Mouse (Mus musculus): ENCODE results near the gene Utp4. TPM values are rescaled to one million over a fixed set of nuclear protein-coding genes. Genes with fewer than 3 reads are reported as not detected.

The Utp4 gene
- polyA plus RNA-seq, 1 experiment from 2014 or later = 42.5 TPM

DNA sequence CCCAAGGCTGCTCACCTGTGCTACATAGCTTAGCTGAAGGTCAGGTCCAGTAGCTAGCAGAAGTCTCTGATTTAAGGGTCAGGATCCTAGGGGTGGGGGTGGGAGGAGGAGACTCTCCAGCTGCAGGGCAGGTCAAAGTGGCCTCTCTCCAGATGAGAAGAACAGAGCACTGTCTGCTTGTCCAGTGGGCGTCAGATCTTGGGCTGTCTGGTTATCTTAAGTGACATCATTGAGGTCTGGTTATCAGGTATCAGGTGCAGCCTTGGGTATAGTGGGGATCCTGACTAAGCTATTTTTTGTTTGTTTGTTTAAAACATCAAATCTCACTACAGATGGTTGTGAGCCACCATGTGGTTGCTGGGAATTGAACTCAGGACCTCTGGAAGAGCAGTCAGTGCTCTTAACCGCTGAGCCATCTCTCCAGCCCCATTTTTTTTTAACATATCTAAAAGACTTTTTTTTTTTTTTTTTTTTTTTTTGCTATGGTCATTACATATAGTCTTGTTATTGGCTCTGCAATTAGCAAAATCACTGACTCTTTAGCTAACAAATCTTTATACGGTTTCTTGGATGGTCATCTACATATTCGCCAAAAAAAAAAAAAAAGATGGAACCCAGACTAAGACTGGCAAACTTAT is 40.2 kb downstream of the Utp4 start:
- H3K4me3 ChIP-seq = no peak overlapping the region
- H3K27ac ChIP-seq (replicated peaks) = no peak overlapping the region
- no peak for ATAC-seq (ENCODE audit: low FRiP score, low read depth)
- WGBS = 91% methylated on average over 4 of the region's 4 CpGs
- H3K4me1 ChIP-seq (replicated peaks) = peaks cover 28% of the 10 kb centered on the region
- no peaks in the 10 kb centered on the region for H3K9me3 ChIP-seq
- peaks cover 9% of the 10 kb centered on the region; the same call in 1 of the 2 replicates for H3K27me3 ChIP-seq
- no peak overlapping the region for H3K4me2 ChIP-seq
- no peaks in the 10 kb centered on the region for H3K36me3 ChIP-seq
- no peak overlapping the region for H3K9ac ChIP-seq

DNA sequence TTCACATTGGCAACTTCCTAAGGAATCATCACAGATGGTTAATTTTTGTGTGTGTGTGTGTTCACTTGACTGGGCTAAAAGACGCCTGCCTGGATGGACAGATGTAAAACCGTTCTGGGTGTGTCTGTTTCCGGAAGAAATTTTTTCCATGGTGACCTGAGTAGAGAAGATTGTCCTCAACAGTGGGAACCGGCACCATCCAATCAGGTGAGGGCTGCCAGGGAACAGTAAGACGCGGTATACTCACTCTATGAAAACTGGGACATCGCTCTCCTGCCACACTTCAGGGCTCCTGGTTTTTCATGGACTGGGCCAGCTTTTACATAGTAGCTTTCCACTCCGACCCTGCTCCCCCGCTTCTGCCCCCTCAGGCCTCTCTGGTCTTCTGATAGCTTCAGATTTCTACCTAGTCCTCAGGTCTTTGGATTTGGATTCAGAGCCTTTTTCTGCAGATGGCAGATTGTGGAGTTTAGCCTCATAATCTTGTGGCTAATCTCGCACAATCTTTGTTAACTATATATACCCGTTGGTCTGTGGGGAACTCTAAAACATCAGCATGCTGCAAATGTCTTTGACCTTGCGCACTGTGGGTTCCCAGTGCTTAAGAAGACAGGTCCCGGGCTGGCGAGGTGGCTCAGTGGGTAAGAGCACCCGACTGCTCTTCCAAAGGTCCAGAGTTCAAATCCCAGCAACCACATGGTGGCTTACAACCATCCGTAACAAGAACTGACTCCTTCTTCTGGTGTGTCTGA is 41.0 kb downstream of the Utp4 start:
- Histone ChIP-seq H3K27me3 (peaks cover 9% of the 10 kb centered on the region; the same call in 1 of the 2 replicates), H3K27ac (replicated peaks) (no peak overlapping the region), H3K36me3 (no peaks in the 10 kb centered on the region), H3K9me3 (no peaks in the 10 kb centered on the region), H3K9ac (no peak overlapping the region), H3K4me2 (no peak overlapping the region), H3K4me3 (no peak overlapping the region), H3K4me1 (replicated peaks) (peaks cover 28% of the 10 kb centered on the region)
- no peak for ATAC-seq (ENCODE audit: low FRiP score, low read depth)
- 78% methylated on average over 16 of the region's 16 CpGs for WGBS

DNA sequence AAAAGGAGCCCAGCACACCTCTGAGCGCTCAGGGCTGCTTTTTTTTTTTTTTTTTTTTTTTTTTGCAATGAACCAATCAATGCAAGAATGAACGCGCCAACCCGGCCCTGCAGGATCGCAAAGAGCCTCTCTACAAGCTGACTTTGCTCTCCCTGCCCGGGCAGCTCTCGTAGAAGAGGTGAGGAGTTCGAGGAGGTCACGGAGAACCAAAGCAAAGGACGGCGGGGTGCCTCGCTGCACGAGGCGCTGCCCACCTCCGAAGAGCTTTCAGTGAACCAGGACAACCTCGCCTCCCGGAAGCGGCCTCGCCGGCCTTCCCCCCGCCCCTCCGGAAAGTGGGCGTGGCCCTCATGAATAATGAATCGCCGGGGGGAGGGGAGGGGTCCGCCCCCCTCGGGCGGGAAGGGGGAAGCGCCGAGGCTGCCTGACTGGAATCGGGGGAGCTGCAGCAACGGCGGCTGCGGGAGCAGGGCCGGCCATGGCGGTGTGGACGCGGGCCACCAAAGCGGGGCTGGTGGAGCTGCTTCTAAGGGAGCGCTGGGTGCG is 42.0 kb downstream of the Utp4 start, which contains the start of gene Sntb2:
Gene Sntb2 (plus strand): TSS at position 427 of the 546 bp plus-strand sequence.
- peak within 1 kb of the TSS; percentile 88 for H3K4me2 ChIP-seq
- ATAC-seq (ENCODE audit: low FRiP score, low read depth) = peak; percentile 87
- H3K27ac ChIP-seq (replicated peaks) = peak within 1 kb of the TSS; percentile 86
- H3K27me3 ChIP-seq = peaks cover 9% of the 10 kb centered on the region; the same call in 1 of the 2 replicates
- under 1% methylated on average over 41 of the region's 41 CpGs for WGBS
- peak within 1 kb of the TSS; percentile 76 for H3K4me3 ChIP-seq
- H3K36me3 ChIP-seq = no peaks in the 10 kb centered on the region
- H3K9me3 ChIP-seq = no peaks in the 10 kb centered on the region
- peak within 1 kb of the TSS; percentile 73 for H3K9ac ChIP-seq
- H3K4me1 ChIP-seq (replicated peaks) = peaks cover 28% of the 10 kb centered on the region

DNA sequence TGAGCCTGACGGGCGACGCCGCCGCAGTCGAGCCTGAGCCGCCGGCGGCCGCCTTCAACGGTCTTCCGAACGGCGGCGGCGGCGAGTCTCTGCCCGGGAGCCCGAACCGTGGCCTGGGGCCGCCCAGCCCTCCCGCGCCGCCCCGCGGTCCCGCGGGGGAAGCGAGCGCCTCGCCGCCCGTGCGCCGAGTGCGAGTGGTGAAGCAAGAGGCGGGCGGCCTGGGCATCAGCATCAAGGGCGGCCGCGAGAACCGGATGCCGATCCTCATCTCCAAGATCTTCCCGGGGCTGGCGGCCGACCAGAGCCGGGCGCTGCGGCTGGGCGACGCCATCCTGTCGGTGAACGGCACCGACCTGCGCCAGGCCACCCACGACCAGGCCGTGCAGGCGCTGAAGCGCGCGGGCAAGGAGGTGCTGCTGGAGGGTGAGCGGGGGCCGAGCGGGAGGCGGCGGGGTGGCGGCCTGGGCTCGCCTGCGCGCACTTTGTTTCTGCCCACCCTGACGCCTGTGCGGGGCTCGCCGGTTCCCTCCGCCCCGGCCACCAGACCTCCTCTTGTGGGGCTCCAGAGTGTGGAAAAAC is 42.6 kb downstream of the Utp4 start:
- ATAC-seq (ENCODE audit: low FRiP score, low read depth) = peak; percentile 72
- under 1% methylated on average over 64 of the region's 76 CpGs for WGBS

DNA sequence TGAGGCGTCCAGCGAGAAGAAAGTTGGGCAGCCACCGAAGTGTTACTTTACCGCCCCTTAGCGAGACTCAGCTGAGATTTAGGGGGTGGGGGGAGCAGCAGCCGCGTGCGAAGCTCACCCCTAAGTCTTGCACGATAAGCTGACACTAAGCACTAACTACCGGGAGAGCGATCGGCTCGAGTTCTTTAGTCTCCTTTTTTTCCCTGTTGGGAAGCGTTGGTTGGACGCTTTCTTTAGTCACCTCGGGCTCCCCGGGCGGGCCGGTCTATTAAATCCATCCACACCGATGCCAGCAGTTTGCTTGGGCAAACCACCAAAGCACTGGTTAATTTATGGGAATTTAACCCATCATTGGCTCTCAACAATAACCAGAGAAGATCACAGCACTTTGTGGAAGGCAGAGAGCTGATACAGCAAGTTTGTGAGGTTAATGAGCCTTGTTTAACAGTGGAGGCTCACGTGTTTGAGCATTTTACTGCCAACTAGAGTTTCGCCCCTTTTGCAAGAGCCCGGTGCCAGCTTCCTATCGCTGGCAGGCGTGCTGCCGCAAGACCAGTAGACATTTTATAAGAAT is 43.1 kb downstream of the Utp4 start:
- peak overlapping the region; percentile 88 for H3K4me2 ChIP-seq
- WGBS = under 1% methylated on average over 26 of the region's 26 CpGs
- no peaks in the 10 kb centered on the region for H3K36me3 ChIP-seq
- peaks cover 28% of the 10 kb centered on the region for H3K4me1 ChIP-seq (replicated peaks)
- H3K27ac ChIP-seq (replicated peaks) = peak overlapping the region; percentile 86
- H3K9me3 ChIP-seq = no peaks in the 10 kb centered on the region
- H3K4me3 ChIP-seq = peak overlapping the region; percentile 76
- peak; percentile 24; the same call in 1 of the 2 replicates for ATAC-seq (ENCODE audit: low FRiP score, low read depth)
- peaks cover 4% of the 10 kb centered on the region; the same call in 1 of the 2 replicates for H3K27me3 ChIP-seq
- peak overlapping the region; percentile 73 for H3K9ac ChIP-seq

More for the DNA sequence above, 42.6 kb downstream of the Utp4 start:
- Histone ChIP-seq H3K4me2 (peak overlapping the region; percentile 88), H3K4me3 (peak overlapping the region; percentile 76), H3K27ac (replicated peaks) (peak overlapping the region; percentile 86), H3K9me3 (no peaks in the 10 kb centered on the region), H3K9ac (peak overlapping the region; percentile 73), H3K36me3 (no peaks in the 10 kb centered on the region), H3K4me1 (replicated peaks) (peaks cover 28% of the 10 kb centered on the region), H3K27me3 (peaks cover 9% of the 10 kb centered on the region; the same call in 1 of the 2 replicates)

DNA sequence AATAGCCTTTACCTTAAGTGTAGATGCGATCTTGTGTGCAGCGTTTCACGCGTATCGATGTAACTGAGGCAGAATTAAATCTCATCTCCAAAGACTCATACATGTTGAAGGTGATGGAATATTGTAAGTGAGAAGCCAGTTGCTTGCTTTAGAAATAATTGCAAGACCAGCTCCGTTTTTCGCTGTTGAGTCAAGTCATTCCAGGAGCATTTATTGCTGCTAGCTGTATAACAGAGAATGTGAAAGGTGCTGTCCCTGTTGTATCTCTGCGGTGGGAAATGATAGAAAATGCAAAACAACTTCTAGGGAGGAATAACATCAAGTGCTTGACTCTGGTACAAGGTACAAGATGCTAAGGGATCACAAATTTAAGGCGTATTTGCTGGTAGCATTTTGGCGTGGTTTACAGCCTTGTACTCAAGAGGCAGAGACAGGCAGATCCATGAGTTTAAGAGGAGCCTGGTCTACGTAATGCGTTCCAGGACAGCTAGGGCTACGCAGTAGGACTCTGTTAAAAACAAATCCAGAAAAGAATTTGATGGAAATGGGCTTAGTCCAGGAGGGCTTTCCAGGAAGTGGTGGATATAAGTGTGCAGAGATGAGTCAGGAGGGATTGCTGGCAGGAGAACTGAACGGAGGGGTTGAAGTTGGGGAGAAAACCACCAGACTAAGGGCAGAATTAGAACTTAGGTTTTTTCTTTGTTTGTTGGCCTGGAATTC is 43.8 kb downstream of the Utp4 start:
- Histone ChIP-seq H3K4me3 (peak overlapping the region; percentile 76), H3K9me3 (no peaks in the 10 kb centered on the region), H3K27me3 (peaks cover 4% of the 10 kb centered on the region; the same call in 1 of the 2 replicates), H3K4me2 (peak overlapping the region; percentile 88), H3K9ac (peak overlapping the region; percentile 73), H3K4me1 (replicated peaks) (peaks cover 27% of the 10 kb centered on the region), H3K27ac (replicated peaks) (peak overlapping the region; percentile 86), H3K36me3 (no peaks in the 10 kb centered on the region)
- WGBS = 34% methylated on average over 14 of the region's 14 CpGs
- no peak for ATAC-seq (ENCODE audit: low FRiP score, low read depth)

DNA sequence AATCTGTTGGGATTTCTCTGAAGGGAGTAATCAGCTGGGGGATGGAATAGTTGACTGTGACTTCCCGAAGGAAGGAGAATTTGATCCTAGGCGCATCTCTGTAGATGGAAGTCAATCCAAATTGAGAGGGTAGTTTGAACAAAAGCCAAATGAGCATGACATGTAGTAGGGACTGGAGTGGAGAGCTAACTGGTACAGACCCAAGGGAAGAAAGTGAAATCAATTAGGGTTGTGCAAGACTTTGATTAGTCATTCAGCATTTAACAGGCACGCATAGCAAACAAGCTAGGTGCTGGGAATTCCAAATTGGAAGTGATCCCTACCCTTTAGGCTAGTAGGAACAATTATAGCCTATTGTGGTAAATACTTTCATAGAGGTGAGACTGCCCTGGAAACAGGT is 48.4 kb downstream of the Utp4 start:
- Histone ChIP-seq H3K36me3 (no peaks in the 10 kb centered on the region), H3K4me2 (no peak overlapping the region), H3K9ac (no peak overlapping the region), H3K27ac (replicated peaks) (no peak overlapping the region), H3K9me3 (no peaks in the 10 kb centered on the region), H3K27me3 (no peaks in the 10 kb centered on the region), H3K4me1 (replicated peaks) (peaks cover 16% of the 10 kb centered on the region), H3K4me3 (no peak overlapping the region)
- WGBS = 78% methylated on average over 3 of the region's 3 CpGs
- ATAC-seq (ENCODE audit: low FRiP score, low read depth) = no peak

DNA sequence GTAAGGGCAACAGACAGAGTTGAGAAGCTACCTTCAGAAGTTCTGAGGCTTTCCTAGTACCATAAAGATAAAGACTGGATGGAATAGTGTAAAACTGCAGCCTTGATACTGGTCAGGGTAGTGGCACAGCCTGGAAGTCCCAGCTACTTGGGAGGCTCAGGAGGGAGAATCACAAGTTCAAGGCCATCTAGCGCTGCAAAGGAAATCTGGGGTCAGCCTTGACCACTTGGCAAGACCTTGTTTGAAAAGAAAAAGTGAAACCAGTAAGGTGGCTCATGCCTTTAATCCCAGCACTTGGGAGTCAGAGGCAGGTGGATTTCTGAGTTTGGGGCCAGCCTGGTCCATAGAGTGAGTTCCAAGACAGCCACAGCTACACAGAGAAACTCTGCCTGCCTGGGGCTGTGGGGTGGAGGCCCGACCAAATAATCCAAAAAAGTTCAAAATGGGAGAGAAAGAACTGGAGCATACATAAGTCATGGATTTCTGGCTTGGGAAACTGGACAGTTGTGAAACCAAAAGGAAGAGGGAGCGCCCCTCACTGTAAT is 50.5 kb downstream of the Utp4 start:
- 90% methylated on average over 3 of the region's 3 CpGs for WGBS
- Histone ChIP-seq H3K4me3 (no peak overlapping the region), H3K4me1 (replicated peaks) (no peaks in the 10 kb centered on the region), H3K36me3 (no peaks in the 10 kb centered on the region), H3K27ac (replicated peaks) (no peak overlapping the region), H3K27me3 (no peaks in the 10 kb centered on the region), H3K9ac (no peak overlapping the region), H3K9me3 (no peaks in the 10 kb centered on the region), H3K4me2 (no peak overlapping the region)
- no peak for ATAC-seq (ENCODE audit: low FRiP score, low read depth)

DNA sequence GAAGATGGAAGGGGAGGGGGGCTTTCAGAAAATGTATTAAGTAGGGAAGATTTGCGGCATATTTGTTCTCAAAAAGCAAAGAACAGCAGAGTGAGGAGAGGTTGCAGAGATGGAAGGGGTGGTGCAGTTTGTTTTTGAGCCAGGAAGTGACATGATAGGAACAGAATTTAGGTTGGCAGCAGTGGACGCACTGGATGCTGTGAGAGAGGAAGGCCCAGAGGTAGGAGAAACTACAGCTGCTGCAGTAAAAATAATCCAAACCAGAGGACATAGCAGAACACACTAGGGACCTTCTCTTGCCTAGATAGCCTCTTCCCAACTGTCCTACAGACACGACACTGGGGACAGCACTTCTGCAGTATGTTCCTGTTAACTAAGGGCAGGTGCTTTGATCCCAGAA is 51.3 kb downstream of the Utp4 start:
- Histone ChIP-seq H3K27ac (replicated peaks) (no peak overlapping the region), H3K27me3 (no peaks in the 10 kb centered on the region), H3K9ac (no peak overlapping the region), H3K36me3 (no peaks in the 10 kb centered on the region), H3K4me3 (no peak overlapping the region), H3K4me1 (replicated peaks) (no peaks in the 10 kb centered on the region), H3K4me2 (no peak overlapping the region), H3K9me3 (no peaks in the 10 kb centered on the region)
- no peak for ATAC-seq (ENCODE audit: low FRiP score, low read depth)
- WGBS = 70% methylated on average over 3 of the region's 3 CpGs

DNA sequence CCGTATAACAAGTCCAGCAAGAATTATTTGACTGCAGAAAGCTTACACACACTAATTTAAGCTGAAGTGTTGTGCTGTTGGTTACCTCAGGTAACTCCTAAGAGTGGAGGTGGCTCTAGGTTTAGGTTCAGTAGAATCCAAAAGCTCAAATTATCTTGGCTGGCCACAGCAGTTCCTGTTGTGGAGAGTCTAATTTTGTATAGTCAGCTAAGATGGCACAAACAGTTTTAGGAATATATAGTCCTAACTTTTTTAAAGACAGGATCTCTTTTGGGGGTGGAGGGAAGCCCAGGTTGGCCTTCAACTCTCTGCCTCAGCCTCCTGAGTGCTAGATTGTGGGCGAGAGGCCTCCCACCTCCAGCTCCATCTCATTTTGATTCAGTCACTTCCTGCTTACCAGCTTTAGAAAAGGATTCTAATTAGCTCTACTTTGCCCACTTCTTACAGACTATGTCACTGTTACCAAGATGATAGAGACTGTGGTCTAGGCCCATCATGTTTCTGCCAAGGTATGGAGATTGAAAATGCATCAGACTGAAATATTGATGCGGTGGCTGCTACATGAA is 55.3 kb downstream of the Utp4 start:
- no peaks in the 10 kb centered on the region for H3K9me3 ChIP-seq
- WGBS = 83% methylated on average over 3 of the region's 3 CpGs
- no peaks in the 10 kb centered on the region for H3K4me1 ChIP-seq (replicated peaks)
- H3K36me3 ChIP-seq = no peaks in the 10 kb centered on the region
- H3K27me3 ChIP-seq = no peaks in the 10 kb centered on the region
- ATAC-seq (ENCODE audit: low FRiP score, low read depth) = no peak
- H3K4me2 ChIP-seq = no peak overlapping the region
- no peak overlapping the region for H3K27ac ChIP-seq (replicated peaks)
- no peak overlapping the region for H3K4me3 ChIP-seq
- no peak overlapping the region for H3K9ac ChIP-seq

DNA sequence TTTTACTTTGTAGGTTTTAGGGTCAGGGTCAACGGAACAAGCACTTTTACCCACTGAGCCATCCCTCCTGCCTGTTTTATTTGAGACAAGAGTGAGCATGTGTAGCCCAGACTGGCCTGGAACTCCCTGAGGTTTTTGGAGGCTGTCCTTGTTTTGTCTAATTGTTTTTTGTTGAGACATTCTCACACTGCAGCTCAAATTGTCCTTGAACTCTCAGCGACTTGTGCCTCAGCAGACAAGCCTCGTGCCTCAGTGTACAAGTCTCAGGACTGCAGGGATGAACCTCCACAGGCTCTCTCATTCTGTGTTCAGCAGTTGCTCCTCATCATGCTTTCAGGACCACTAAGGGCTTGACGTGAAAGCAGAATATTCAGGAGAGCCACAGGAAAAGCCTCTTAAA is 58.3 kb downstream of the Utp4 start:
- Histone ChIP-seq H3K9me3 (no peaks in the 10 kb centered on the region), H3K4me2 (no peak overlapping the region)
- 69% methylated on average over 4 of the region's 4 CpGs for WGBS

More for the DNA sequence above, 58.3 kb downstream of the Utp4 start:
- ATAC-seq (ENCODE audit: low FRiP score, low read depth) = no peak
- H3K4me3 ChIP-seq = no peak overlapping the region
- no peak overlapping the region for H3K27ac ChIP-seq (replicated peaks)
- H3K27me3 ChIP-seq = no peaks in the 10 kb centered on the region
- no peaks in the 10 kb centered on the region for H3K4me1 ChIP-seq (replicated peaks)
- no peaks in the 10 kb centered on the region for H3K36me3 ChIP-seq
- H3K9ac ChIP-seq = no peak overlapping the region
